Mouse (Mus musculus) adrenal gland (tissue): ENCODE data around the gene Dmwd.

Experiments
- intact Hi-C: fragments of 180-260 bp; cut with DNase I; formaldehyde crosslinking; loops from one replicate; pipeline ENCODE4 v1.15.1; 2025
- long read RNA-seq, 2 experiments: library from polyadenylated mRNA; unstranded; transcript quantifications; one replicate each; pipeline ENCODE4 v2.0.0; 2020; ENCODE audit warnings: borderline replicate concordance in 1 of 2; ENCODE audit not compliant: insufficient replicate concordance in 1 of 2

Gene Dmwd
- long read RNA-seq, experiment 1, partial matches to known transcripts = 5 of 7 reads
- long read RNA-seq, experiment 1, other reads (novel, unspliced or antisense) = 0 of 7 reads
- long read RNA-seq, experiment 2, partial matches to known transcripts = 4 of 6 reads
- long read RNA-seq, experiment 2, other reads (novel, unspliced or antisense) = 2 of 6 reads

DNA sequence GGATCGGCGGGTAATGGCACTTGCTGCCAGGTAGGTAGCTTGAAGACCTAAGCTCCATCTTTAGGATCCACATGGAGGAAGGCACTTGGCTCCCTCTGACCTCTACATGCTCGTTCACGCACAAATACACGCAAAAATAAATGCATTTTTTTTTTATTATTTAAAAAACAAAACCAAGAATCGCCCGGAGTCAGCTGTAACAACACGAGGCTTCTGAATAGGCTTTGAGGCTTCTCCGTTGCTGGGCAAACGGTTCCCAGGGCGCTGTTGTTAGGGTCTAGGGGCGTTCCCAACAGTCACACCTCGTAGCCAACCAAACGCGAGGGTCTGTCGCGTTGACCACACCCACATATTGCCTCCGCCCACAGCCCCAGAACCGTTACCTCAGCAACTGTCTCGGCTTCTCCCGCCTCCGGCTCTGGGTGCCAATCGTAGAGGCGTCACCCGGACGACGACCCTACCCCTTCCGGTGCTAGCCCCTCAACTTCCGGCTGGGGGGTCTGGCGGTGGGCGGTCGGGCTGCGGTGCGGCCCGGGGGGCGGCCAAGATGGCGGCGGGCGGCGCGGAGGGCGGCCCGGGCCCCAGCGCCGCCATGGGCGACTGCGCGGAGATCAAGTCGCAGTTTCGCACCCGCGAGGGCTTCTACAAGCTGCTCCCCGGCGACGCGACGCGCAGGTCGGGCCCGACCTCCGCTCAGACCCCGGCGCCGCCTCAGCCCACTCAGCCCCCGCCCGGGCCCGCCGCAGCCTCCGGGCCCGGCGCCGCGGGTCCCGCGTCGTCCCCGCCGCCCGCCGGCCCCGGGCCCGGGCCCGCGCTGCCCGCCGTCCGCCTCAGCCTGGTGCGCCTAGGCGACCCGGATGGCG is at the start of gene Dmwd:
TSS of gene Dmwd (plus strand) at position 505 of the 863 bp plus-strand sequence.
- intact Hi-C loops = no loop called here

DNA sequence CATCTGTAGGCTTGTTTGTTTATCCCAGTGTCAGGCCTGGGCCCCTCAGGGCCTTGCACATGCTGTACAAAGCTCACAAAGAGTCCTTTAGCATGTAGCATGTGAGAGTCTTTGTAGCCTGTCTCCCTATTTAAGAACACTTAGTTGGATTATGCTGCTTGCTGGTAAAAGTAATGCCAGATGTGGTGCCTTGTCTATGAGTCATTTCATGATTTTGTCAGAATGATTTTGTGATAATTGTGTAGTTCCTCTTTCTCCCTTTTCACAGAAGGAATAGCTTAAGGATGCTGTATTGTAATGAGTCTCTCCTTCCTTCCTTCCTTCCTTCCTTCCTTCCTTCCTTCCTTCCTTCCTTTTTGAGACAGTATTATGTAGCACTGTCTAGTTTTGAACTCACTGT is 48.0 kb upstream of the Dmwd start:
- intact Hi-C loops = no loop called here

DNA sequence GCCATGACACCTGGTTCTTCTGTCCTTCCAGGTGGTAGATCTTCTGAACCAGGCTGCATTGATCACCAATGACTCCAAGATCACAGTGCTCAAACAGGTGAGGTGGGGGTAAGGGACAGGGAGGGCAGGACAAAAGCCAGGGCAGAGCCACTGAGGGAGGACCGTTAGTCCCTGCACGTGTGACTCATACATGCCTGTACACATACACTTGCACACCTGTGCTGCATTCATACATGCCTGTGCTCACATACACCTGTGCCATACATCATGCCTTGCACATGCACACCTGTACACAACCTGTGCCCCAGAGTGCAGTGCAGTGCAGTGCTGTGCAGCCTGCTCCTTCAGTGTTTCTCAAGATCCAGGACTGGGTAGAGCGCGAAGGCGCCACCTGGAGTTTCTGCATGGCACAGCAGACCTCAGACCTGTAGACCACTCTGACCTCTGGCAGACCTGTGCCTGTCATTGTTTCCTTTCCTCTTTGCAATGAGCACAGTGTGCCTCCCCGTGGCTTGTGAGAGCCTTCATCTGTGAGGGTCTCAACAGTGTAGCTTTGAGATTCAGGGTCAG is 46.9 kb upstream of the Dmwd start:
- intact Hi-C loops = no loop called here

DNA sequence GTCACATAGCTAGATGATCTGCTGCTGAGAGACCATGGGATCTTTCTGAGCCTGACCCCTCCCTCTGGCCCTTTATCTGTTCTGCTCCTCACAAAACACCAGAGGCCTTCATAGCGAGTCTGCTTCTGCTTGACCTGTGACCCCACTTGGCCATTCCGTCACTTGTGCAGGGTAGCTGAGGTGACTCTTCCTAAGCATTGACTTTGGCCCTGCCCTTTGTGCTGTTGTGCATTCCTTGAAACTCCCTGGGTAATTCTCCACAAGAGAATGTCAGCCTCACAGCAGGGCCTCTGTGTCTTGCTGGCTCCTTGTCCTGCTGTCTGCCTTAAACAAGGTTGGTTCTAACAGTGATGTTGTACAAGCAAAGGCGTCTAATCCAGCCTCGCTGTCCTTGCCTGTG is 44.4 kb upstream of the Dmwd start:
- intact Hi-C loops = no loop called here

DNA sequence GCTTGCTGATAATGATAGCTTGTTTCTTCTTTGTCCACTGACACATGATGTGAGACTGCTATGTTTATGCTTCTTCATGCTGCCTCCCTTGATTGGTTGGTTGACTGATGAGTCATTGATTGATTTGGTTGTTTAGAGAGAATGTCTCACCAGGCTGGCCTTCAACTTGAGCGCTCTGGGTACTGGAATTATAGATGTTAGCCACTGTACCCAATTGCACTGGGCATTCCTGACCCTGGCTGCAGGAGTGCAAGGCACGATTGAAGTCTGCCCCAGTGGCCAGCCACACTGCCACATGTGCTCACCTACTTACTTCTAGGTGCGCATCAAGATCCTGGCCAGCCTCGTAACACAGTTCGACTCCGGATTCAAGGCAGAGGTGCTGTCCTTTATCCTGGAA is 31.4 kb upstream of the Dmwd start:
- intact Hi-C loops = no loop called here

DNA sequence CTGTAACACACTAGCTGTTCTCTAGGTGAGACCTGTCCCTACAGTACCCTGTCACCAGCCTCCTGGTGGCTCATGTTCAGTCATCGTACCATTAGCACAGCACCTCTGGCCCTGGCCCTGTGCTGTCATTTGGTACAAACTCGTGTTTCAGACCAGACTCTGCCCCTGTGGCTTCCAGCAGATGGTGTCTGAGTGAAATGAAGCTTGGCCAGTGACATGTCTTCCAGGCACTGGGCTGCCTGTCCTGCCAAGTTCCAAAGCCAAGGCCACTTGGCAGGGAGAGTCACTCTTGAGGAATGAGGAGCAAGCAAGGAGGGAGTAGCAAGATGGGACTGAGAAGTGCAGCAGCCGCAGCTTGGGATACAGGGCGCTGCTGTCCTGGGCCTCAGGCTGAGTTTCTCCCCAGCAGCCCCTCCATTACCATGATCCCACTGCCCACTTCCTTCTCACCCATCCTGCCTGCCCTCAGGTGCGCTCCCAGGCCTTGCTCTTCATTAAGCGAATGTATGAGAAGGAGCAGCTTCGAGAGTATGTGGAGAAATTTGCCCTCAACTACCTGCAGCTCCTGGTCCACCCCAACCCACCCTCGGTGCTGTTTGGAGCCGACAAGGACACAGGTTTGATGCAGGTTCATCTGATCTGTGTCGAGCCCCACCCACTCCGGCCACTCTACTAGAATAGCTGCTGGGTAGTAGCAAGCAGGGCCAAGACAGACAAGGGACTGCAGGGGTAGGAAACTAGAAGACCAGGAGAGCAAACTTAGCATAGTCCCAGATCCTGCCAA is 29.5 kb upstream of the Dmwd start:
- intact Hi-C loops = no loop called here

DNA sequence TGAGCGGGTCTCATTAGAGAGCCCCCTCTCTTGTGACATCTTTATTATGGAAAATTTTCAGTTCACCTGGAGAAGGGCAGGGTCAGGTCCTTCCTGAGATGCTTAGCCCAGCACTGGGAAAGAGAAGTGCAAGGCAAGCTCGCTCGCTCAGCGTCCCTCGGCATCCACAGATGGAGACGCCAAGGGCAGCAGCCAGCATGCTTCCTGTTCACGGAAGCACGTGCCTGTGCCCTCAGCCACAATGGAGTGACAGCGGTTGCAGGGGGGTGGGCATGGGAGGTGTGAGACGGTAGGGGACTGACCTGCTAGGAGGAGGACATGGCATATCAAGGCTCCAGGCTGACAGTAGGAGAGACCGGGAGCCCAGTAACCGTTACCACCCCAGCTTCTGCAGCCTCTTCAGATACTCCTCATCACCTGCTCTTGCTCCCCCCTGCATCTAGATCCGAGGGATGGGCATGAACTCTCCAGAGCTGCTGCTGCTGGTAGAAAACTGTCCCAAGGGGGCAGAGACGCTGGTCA is 28.0 kb upstream of the Dmwd start:
- intact Hi-C loops = no loop called here

DNA sequence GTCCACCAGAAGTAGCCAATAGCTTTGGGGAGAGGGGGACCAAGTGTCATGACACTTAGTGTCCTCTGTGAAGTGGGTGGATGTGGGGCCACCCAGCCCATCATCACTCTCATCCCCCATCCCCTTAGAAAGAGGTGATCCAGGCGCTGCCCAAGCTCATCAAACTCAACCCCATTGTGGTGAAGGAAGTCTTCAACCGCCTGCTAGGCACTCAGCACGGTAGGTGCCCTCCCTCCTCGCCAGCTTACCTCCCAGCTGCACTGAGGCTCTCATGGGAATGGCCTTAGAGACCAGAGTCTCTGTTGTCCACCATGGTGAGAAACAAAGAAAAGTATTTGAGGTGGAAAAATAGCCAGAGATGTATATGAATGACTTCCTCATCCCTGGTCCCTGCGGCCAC is 26.8 kb upstream of the Dmwd start:
- intact Hi-C loops = no loop called here

DNA sequence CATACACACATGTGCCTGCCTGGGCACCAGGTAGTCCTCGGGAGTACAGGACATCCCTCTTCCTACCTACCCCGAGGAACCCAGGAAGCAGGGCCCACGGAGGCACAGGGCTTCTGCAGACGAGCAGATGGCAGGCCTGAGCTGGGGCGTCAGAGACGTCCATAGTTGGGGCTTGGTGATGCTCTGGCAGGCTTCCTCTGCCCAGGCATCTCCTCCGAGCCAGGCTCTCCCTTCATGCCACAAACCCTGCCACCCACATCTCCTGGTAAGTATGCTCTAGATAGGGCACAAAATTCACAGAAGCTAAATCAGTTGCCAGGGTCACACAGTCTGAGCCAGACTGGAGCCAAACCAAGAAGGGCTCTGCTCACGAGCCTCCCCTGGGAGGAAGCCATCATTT is 25.9 kb upstream of the Dmwd start:
- intact Hi-C loops = no loop called here

DNA sequence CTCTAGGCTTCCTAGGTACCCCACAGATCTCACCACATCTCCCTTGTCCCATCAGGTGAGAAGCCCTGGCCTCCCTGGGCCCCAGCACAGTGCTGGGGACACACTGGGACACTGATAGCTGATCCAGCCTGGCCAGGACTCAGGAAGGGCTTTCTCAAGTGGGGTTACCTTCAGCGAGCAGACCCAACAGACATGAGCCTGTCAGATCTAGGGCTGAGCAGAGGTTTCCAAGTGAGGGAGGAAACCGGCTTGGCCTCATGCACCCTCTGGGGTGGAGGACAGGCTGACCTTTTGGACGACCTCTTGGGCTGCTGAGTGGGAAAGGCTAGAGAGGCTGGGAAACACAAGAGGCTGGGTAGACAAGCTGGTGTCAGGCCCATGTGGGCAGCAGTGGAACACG is 24.9 kb upstream of the Dmwd start:
- intact Hi-C loops = no loop called here

DNA sequence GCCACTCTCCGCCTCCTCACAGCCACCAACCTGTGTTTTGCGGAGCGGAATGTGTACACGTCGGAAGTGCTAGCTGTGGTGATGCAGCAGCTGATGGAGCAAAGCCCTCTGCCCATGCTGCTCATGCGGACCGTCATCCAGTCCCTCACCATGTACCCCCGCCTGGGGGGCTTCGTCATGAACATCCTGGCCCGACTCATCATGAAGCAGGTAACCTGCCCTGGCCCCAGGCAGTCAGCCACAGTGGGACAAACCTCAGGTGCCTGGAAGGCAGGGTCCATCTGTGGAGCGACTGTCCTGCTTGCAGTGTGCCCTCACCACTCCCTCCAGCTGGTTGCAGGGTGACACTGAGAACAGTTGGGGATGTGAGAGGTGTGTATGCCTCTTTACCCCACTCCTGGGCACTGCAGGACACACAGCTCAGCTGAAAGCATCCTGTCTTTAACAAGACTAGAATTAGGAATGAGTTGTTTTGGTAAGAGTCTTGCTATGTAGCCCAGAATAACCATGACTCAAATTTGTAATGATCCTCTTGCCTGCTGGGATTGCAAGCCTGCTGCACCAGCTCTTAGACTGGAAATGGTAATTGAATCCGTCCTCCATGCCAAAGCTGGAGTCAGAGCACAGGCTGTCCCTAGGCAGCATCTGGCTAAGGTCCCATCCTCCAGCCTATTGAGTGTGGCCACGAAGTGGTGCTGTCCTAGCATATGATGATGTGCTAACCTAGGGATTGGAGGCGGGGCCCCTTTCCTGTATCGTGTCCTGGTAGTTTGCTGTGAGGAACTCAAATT is 23.5 kb upstream of the Dmwd start:
- intact Hi-C loops = no loop called here

DNA sequence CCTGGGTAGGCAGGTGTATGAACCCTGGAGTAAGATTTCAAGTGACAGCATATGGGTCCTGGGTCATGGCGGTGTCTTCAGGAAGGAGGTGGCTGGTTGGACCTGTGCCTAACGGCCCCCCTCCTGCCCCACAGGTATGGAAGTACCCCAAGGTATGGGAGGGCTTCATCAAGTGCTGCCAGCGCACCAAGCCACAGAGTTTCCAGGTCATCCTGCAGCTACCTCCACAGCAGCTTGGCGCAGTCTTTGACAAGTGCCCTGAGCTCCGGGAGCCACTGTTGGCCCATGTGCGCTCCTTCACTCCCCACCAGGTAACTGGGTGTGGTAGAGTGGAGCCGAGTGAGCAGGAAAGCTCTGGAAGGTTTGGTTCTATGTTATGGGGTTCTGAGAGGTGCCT is 22.9 kb upstream of the Dmwd start:
- intact Hi-C loops = no loop called here

DNA sequence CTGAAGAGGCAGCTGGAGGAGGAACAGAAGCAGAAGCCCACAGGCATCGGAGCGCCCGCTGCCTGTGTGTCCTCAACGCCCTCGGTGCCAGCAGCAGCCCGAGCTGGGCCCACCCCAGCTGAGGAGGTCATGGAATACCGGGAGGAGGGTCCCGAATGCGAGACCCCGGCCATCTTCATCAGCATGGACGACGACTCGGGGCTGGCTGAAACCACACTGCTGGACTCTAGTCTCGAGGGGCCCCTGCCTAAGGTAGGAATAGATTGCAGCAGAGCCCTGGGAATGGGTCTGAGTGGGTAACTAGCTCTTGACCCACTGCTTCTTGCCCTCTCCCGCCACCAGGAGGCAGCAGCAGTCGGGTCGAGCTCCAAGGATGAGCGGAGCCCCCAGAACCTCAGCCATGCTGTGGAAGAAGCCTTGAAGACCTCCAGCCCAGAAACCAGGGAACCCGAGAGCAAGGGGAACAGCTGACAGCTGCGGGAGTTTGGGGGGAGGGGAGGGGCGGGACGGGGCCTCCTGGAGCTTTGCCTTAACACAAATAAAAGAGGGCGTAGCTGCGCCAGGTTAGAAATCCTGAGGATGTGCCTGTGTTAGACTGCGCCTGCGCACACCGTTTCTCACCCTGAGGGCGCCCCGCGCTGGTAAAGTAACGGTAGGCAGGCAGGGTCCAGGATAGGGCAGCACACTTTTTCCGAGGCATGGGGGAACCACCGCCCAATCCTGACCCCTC is 21.8 kb upstream of the Dmwd start, which contains the start of gene Rsph6a:
TSS of gene Rsph6a (plus strand) at position 644 of the 730 bp plus-strand sequence.
- intact Hi-C loops = no loop called here

DNA sequence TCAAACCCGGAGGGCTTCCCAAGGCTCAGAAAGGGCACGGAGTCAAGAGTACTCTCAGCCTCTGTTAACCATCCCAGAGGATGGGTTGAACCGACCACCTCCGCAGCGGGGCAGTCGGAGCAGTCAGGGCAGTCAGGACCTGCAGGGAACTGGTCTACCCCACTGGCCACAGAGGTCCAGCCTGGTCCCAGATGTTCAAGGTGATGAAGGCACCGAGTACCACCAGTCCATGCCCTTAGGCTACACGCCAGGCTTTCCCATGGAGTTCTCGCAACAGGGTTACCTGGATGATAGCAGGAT is 21.3 kb upstream of the Dmwd start:
- intact Hi-C loops = no loop called here

DNA sequence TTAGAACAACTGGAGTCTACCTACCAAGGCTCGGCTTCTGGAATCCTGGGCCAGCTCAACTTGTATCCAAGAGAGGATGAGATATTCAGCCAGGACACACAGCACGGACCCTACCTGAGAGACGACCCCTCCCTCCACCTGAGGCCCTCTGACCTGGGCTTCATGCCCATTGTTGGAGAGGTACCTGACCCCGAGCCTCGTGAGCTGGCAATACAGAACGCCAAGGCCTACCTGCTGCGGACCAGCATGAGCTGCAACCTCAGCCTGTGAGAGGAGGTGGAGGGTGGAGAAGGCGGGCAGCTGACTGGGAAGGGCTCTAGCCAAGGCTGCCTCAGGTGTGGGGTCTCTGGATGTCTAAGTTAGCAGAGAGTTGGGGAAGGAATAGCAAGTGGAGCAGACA is 20.9 kb upstream of the Dmwd start:
- intact Hi-C loops = no loop called here

DNA sequence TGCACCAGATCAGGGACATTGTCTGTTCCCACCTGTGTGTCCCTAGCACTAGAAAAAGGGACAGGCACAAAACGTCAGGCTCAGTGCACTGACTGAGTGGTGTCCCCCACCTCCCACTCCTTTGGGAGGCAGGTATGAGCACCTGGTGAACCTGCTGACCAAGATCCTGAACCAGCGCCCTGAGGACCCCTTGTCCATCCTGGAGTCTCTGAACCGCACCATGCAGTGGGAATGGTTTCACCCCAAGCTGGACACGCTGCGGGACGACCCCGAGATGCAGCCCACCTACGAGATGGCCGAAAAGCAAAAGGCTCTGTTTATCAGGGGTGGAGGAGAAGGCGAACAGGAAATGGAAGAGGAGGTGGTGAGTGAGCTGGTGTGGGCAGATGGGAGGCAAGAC is 18.6 kb upstream of the Dmwd start:
- intact Hi-C loops = no loop called here

DNA sequence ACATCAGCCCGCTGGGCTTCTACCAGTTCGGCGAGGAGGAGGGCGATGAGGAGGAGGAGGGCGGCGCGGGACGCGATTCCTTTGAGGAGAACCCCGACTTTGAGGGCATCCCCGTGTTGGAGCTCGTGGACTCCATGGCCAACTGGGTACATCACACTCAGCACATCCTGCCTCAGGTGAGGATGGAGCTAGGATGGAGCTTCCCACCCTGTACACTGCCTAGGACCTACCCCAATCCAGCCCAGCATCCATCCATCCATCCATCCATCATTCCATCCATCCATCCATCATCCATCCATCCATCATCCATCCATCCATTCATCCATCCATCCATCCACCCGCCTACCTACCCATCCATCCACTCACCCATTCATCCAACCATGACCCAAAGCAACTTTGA is 10.1 kb upstream of the Dmwd start:
- intact Hi-C loops = no loop called here

DNA sequence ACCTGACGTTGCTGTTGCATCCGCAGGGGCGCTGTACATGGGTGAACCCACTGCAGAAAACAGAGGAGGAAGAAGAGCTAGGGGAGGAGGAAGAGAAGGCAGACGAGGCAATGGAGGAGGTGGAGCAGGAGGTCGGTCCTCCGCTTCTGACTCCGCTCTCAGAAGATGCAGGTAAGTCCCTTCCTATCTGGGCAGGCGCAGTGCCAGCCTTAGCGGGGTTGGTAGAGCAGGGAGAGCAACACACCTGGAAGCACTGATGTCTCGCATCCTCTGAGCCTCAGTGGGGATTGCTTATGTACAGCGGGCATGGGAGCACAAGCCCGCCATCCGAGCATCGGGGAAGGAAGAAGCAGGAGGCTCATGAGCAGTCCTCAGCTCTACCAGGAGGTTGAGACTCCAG is 9.0 kb upstream of the Dmwd start:
- intact Hi-C loops = no loop called here

DNA sequence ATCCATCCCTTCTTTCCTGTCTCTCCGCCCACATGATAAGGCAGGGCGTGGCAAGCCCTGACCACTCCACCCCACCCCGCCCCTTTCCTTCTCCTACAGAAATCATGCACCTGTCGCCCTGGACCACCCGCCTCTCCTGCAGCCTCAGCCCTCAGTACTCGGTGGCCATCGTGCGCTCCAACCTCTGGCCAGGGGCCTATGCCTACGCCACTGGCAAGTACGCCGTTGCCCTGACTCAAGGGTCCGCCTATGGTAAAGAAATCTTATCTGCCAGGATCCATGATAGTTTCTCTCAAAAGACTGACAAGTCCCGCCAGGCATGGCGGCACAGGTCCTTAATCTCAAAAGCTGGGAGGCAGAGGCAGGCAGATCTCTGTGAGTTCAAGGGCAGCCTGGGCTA is 8.1 kb upstream of the Dmwd start:
- intact Hi-C loops = no loop called here

DNA sequence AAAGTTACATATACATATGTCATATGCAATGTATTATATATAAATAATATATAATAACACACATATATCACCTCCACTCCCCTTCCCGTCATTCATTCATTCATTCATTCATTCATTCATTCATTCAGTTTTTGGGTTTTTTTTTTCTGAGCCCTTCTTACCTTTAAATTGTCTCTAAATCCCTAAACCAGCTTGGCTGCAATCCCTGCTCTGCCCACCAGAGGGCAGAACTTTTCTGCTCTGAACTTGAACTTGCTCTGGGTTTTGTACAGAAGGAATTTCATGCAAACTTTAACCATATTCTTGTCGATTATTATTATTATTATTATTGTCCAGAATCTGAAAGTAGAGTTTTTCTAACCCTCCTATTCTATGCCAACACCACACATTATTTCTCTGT is 7.3 kb upstream of the Dmwd start:
- intact Hi-C loops = no loop called here
